In genomic region chr1:25057212-25057611, GRCm38 (mm10) we compare ENCODE assay signal across 15 mouse cellular contexts.
DNase-seq lines count a peak whose midpoint lies in the region; ATAC-seq and TF ChIP-seq lines count a peak whose summit lies in the region.
"Had no signal": no experiment of that assay in that cellular context is flagged by ENCODE, and none has a peak within 500 bp of the region (broad histone marks: within the 10 kb centered on the region; RNA-seq: fewer than 3 reads in every experiment).

No protein-coding gene starts in this region.

- H3K27ac ChIP-seq in forebrain, embryonic 15.5 days (replicated peaks): no peak overlapping the region; the same call in 1 of the 2 replicates
- no peak overlapping the region for H3K27ac ChIP-seq in forebrain, embryonic 13.5 days
- peak overlapping the region; percentile 28; the same call in 1 of the 2 replicates for H3K27ac ChIP-seq in layer of hippocampus, adult 2 months
- no peak overlapping the region for H3K27ac ChIP-seq in embryonic facial prominence, embryonic 14.5 days (replicated peaks; ENCODE audit: low read depth, low read length)
- H3K27ac ChIP-seq: embryonic facial prominence, embryonic 15.5 days; heart, embryonic 13.5 days; hindbrain, postnatal 0 days had no signal

- WGBS in forebrain, embryonic 15.5 days: 67% methylated on average over 6 of the region's 6 CpGs
- 82% methylated on average over 6 of the region's 6 CpGs for WGBS in forebrain, embryonic 13.5 days
- WGBS in embryonic facial prominence, embryonic 14.5 days: 46% methylated on average over 6 of the region's 6 CpGs

- H3K4me1 ChIP-seq in forebrain, embryonic 15.5 days: peaks cover 8% of the 10 kb centered on the region
- 0 out of 2 replicates have a peak, but pooled peaks cover 5% of the 10 kb centered on the region for H3K4me1 ChIP-seq in forebrain, embryonic 13.5 days
- H3K4me1 ChIP-seq in embryonic facial prominence, embryonic 14.5 days (ENCODE audit: control insufficient read depth, insufficient read depth, low read length): 0 out of 2 replicates have a peak, but pooled peaks cover 5% of the 10 kb centered on the region
- H3K4me1 ChIP-seq: heart, embryonic 13.5 days had no signal

- peak; percentile 27; the same call in 1 of the 2 replicates for ATAC-seq in forebrain, embryonic 15.5 days (replicated peaks)
- no peak for ATAC-seq in forebrain, embryonic 13.5 days
- no peak for ATAC-seq in embryonic facial prominence, embryonic 14.5 days (ENCODE audit: low read depth)
- ATAC-seq: hindbrain, postnatal 0 days had no signal

- H3K36me3 ChIP-seq in forebrain, embryonic 15.5 days: no peaks in the 10 kb centered on the region
- H3K36me3 ChIP-seq in forebrain, embryonic 13.5 days (ENCODE audit: poor library complexity, severe bottlenecking): no peaks in the 10 kb centered on the region
- H3K36me3 ChIP-seq in embryonic facial prominence, embryonic 14.5 days (ENCODE audit: control insufficient read depth, insufficient read depth, low read length): no peaks in the 10 kb centered on the region
- H3K36me3 ChIP-seq: embryonic facial prominence, embryonic 15.5 days; heart, embryonic 13.5 days had no signal

- H3K4me2 ChIP-seq in forebrain, embryonic 15.5 days (replicated peaks): no peak overlapping the region
- H3K4me2 ChIP-seq in forebrain, embryonic 13.5 days: no peak overlapping the region
- H3K4me2 ChIP-seq in embryonic facial prominence, embryonic 14.5 days (ENCODE audit: low read depth, low read length): no peak overlapping the region
- H3K4me2 ChIP-seq: embryonic facial prominence, embryonic 15.5 days; heart, embryonic 13.5 days had no signal

- no peak for TF ChIP-seq POLR2A in brain, embryonic 14.5 days (IDR thresholded peaks at IDR 0.05; ENCODE audit: borderline replicate concordance, extremely low read depth, insufficient read depth, insufficient read length, poor library complexity, severe bottlenecking)

- no peak overlapping the region for H3K4me3 ChIP-seq in forebrain, embryonic 15.5 days
- no peak overlapping the region for H3K4me3 ChIP-seq in forebrain, embryonic 13.5 days
- no peak overlapping the region for H3K4me3 ChIP-seq in layer of hippocampus, adult 2 months
- H3K4me3 ChIP-seq in embryonic facial prominence, embryonic 14.5 days (ENCODE audit: low read depth, low read length): no peak overlapping the region
- H3K4me3 ChIP-seq: embryonic facial prominence, embryonic 15.5 days; erythroblast, embryonic 14.5 days; heart, embryonic 13.5 days had no signal

- no peaks in the 10 kb centered on the region for H3K9me3 ChIP-seq in forebrain, embryonic 15.5 days
- no peaks in the 10 kb centered on the region for H3K9me3 ChIP-seq in forebrain, embryonic 13.5 days (replicated peaks)
- no peaks in the 10 kb centered on the region for H3K9me3 ChIP-seq in embryonic facial prominence, embryonic 14.5 days (ENCODE audit: control insufficient read depth, low read length)
- H3K9me3 ChIP-seq: embryonic facial prominence, embryonic 15.5 days; heart, embryonic 13.5 days had no signal

- no peak overlapping the region for H3K9ac ChIP-seq in forebrain, embryonic 15.5 days (replicated peaks)
- H3K9ac ChIP-seq in forebrain, embryonic 13.5 days: no peak overlapping the region
- no peak overlapping the region for H3K9ac ChIP-seq in embryonic facial prominence, embryonic 14.5 days (ENCODE audit: low read depth, low read length)
- H3K9ac ChIP-seq: embryonic facial prominence, embryonic 15.5 days; heart, embryonic 13.5 days had no signal

- no peaks in the 10 kb centered on the region for H3K27me3 ChIP-seq in forebrain, embryonic 15.5 days
- no peaks in the 10 kb centered on the region for H3K27me3 ChIP-seq in forebrain, embryonic 13.5 days
- H3K27me3 ChIP-seq in embryonic facial prominence, embryonic 14.5 days (replicated peaks; ENCODE audit: control insufficient read depth, insufficient read depth, low read length): no peaks in the 10 kb centered on the region
- H3K27me3 ChIP-seq: embryonic facial prominence, embryonic 15.5 days; heart, embryonic 13.5 days had no signal

- no peak for DNase-seq in layer of hippocampus, adult 2 months (ENCODE audit: low spot score in 2 of 2)
- no peak for DNase-seq in layer of hippocampus, adult 18-20 months (ENCODE audit: low spot score in 2 of 2)
- peak; percentile 32 for DNase-seq in brain, embryonic 14.5 days (ENCODE audit: low read depth)
- DNase-seq in embryonic facial prominence, embryonic 14.5 days (ENCODE audit: low spot score): peak; percentile 29
- DNase-seq: adrenal gland, adult 2 months; adrenal gland, postnatal 25 days; gastrocnemius, postnatal 36 days; heart, adult 11 months; kidney, adult 11 months had no signal

- TF ChIP-seq CTCF in layer of hippocampus, adult 2 months (conservative IDR thresholded peaks at IDR 0.05): no peak
- TF ChIP-seq CTCF in brain, embryonic 14.5 days (IDR thresholded peaks at IDR 0.05; ENCODE audit: borderline replicate concordance, extremely low read depth, insufficient read depth, insufficient read length): no peak

Comparison
In these comparisons a context has a peak if more than half of its experiments do, and no peak if none do; other contexts are left out.
1. DNase-seq: peak in brain, embryonic 14.5 days (single experiment) and embryonic facial prominence, embryonic 14.5 days (single experiment); none in layer of hippocampus, adult 2 months (0 of 2) and layer of hippocampus, adult 18-20 months (0 of 2).